Mouse (Mus musculus): ENCODE data around the gene Serpinb9e. TPM values are rescaled to one million over a fixed set of nuclear protein-coding genes. Genes with fewer than 3 reads are reported as not detected.
"Not testable (repeated sequence)": the region's sequence is repeated elsewhere in the genome, so short reads cannot be mapped to it uniquely, and the experiment has no call there.

Gene Serpinb9e
- total RNA-seq (2021) = not detected
- long read RNA-seq = 0 reads

DNA sequence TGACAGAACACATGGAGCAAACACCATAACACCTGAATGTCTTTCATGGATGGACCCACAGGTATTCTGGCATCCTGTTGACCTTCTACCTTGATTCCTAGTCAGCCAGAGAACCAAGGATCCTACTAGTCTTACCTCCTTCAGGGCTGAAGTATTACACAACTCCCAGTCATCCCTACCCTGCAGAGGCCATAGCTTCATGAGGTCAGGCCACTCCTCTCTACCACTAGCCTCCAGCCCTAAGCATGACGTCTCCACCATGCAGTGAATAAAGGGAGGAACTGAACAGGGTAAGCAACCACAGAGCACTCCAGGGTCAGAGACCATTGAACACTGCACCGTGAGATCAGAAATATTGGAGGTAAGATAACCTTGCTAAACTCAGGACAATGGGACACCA lies at the start of gene Serpinb9e:
Gene Serpinb9e (plus strand): TSS at position 301 of the 400 bp plus-strand sequence.
- not testable (repeated sequence) for DNase-seq (ENCODE audit: low spot score in 2 of 2)

- DNase-seq (ENCODE audit: low spot score in 2 of 2) = no peak
Measured at GRCm38 (mm10) chr13:33199740-33200139, 49.7 kb upstream of the Serpinb9e start.

- DNase-seq (ENCODE audit: low spot score in 2 of 2) = not testable (repeated sequence)
Measured at GRCm38 (mm10) chr13:33308631-33309030, 59.2 kb downstream of the Serpinb9e start.

Other genes with a start within 250 kb of the Serpinb9e start
- 1 to 10 TPM; 5.4 to 6.3 TPM for gene Serpinb9, start 246.4 kb upstream of the Serpinb9e start, total RNA-seq (2021)
- gene Serpinb9b, start 222.2 kb upstream of the Serpinb9e start, total RNA-seq (2021) = not detected
- gene Serpinb1b, start 171.0 kb upstream of the Serpinb9e start, total RNA-seq (2021) = 1 to 10 TPM; 1.2 to 1.3 TPM
- gene Serpinb9c, start 89.9 kb upstream of the Serpinb9e start, total RNA-seq (2021) = not detected
- not detected for gene Serpinb9d, start 56.7 kb upstream of the Serpinb9e start, total RNA-seq (2021)
- gene Serpinb9f, start 74.5 kb downstream of the Serpinb9e start, total RNA-seq (2021) = not detected
- not detected for gene Gm11397, start 146.1 kb downstream of the Serpinb9e start, total RNA-seq (2021)
- gene Serpinb9g, start 235.2 kb downstream of the Serpinb9e start, total RNA-seq (2021) = not detected

All from layer of hippocampus, postnatal 10 days (tissue).